Comparison of ENCODE assay signal across 8 mouse cellular contexts in the genomic region with DNA sequence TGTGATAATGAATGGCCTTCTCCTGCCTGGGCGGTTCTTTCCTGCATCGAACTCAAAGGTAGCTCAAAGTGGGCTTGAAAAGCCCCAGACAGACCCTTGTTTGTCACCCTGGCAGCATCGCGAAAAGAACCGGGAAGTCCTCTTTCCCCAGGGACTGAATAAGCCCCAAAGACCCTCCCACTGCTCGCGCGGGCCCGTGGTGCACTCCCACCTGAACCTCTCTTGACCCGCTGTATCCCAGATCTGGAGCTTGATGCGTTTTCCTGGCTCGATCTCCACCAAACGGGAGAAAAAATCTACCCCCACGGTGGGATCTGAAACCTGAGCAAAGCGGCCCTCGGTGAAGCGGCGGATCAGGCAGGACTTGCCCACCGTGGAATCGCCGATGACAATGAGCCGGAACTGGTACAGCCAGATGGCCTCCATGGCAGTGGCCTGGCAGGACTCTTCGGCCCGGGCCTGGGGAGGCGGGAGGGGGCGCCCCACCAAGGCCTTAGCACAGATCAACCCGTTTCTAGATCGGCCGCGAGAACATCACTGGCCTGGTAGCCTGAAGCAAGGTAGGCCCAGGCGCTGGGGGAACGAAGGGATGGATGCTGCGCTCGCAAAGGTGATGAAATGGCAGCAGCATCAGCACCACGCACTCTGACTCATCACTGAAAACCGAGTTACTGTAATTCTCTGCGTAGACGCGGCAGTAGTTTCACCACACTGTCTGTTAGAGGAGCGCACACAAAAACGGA. TPM values are rescaled to one million over a fixed set of nuclear protein-coding genes. Genes with fewer than 3 reads are reported as not detected.
DNase-seq lines count a peak whose midpoint lies in the region; ATAC-seq lines count a peak whose summit lies in the region.

A gene (minus strand): TSS at position 650 of the 743 bp plus-strand sequence.

- ATAC-seq in forebrain, embryonic 12.5 days (ENCODE audit: low FRiP score) = peak; percentile 96
- ATAC-seq in hindbrain, embryonic 15.5 days (ENCODE audit: low FRiP score, low read depth) = peak; percentile 98
- ATAC-seq in midbrain, embryonic 11.5 days (ENCODE audit: low FRiP score) = peak; percentile 96
- ATAC-seq in stomach, embryonic 15.5 days (ENCODE audit: insufficient read depth, low FRiP score, low read depth) = peak; percentile 66; the same call in 1 of the 2 replicates

- peak within 1 kb of the TSS; percentile 64 for H3K9ac ChIP-seq in forebrain, embryonic 12.5 days
- H3K9ac ChIP-seq in hindbrain, embryonic 15.5 days = peak within 1 kb of the TSS; percentile 72
- H3K9ac ChIP-seq in midbrain, embryonic 11.5 days (ENCODE audit: low read length) = peak within 1 kb of the TSS; percentile 73
- H3K9ac ChIP-seq in stomach, embryonic 15.5 days = no peak within 1 kb of the TSS

- no peak within 1 kb of the TSS for H3K27ac ChIP-seq in brown adipose tissue, adult 24 weeks (replicated peaks; ENCODE audit: low read depth, low read length)
- peak within 1 kb of the TSS; percentile 79 for H3K27ac ChIP-seq in forebrain, embryonic 12.5 days
- peak within 1 kb of the TSS; percentile 89 for H3K27ac ChIP-seq in hindbrain, embryonic 15.5 days (replicated peaks)
- peak within 1 kb of the TSS; percentile 57 for H3K27ac ChIP-seq in midbrain, embryonic 11.5 days (ENCODE audit: low read depth, low read length)
- H3K27ac ChIP-seq in stomach, embryonic 15.5 days = no peak within 1 kb of the TSS

- H3K36me3 ChIP-seq in forebrain, embryonic 12.5 days (replicated peaks) = peaks cover 2% of the 10 kb centered on the region; the same call in 1 of the 2 replicates
- no peaks in the 10 kb centered on the region; the same call in 1 of the 2 replicates for H3K36me3 ChIP-seq in hindbrain, embryonic 15.5 days
- H3K36me3 ChIP-seq in midbrain, embryonic 11.5 days (ENCODE audit: control insufficient read depth, insufficient read depth, low read length) = no peaks in the 10 kb centered on the region
- H3K36me3 ChIP-seq in stomach, embryonic 15.5 days = no peaks in the 10 kb centered on the region

- WGBS in forebrain, embryonic 12.5 days = 18% methylated on average over 41 of the region's 41 CpGs
- 15% methylated on average over 41 of the region's 41 CpGs for WGBS in hindbrain, embryonic 15.5 days
- 16% methylated on average over 41 of the region's 41 CpGs for WGBS in midbrain, embryonic 11.5 days
- WGBS in stomach, embryonic 15.5 days = 15% methylated on average over 41 of the region's 41 CpGs

- no peaks in the 10 kb centered on the region for H3K27me3 ChIP-seq in forebrain, embryonic 12.5 days
- no peaks in the 10 kb centered on the region for H3K27me3 ChIP-seq in hindbrain, embryonic 15.5 days
- H3K27me3 ChIP-seq in midbrain, embryonic 11.5 days (ENCODE audit: control insufficient read depth, insufficient read depth, low read length) = no peaks in the 10 kb centered on the region
- H3K27me3 ChIP-seq in stomach, embryonic 15.5 days (replicated peaks) = no peaks in the 10 kb centered on the region

- no peaks in the 10 kb centered on the region for H3K4me1 ChIP-seq in brown adipose tissue, adult 24 weeks (ENCODE audit: control insufficient read depth, insufficient read depth, insufficient read length, low read length)
- no peaks in the 10 kb centered on the region for H3K4me1 ChIP-seq in forebrain, embryonic 12.5 days
- H3K4me1 ChIP-seq in hindbrain, embryonic 15.5 days (replicated peaks) = no peaks in the 10 kb centered on the region
- H3K4me1 ChIP-seq in midbrain, embryonic 11.5 days (ENCODE audit: control insufficient read depth, insufficient read depth, low read length) = no peaks in the 10 kb centered on the region
- H3K4me1 ChIP-seq in stomach, embryonic 15.5 days = no peaks in the 10 kb centered on the region

- DNase-seq in kidney, adult 18-20 months = peak; percentile 7
- DNase-seq in kidney, adult 11 months = no peak
- DNase-seq in left cerebral cortex, adult 9 months (ENCODE audit: low spot score in 2 of 2) = peak; percentile 8 to 62
- peak; percentile 92 for DNase-seq in midbrain, embryonic 11.5 days (ENCODE audit: low spot score, missing footprints)

- H3K4me3 ChIP-seq in brown adipose tissue, adult 24 weeks (ENCODE audit: insufficient read depth, low read depth, low read length) = peak within 1 kb of the TSS; percentile 15; the same call in 1 of the 2 replicates
- peak within 1 kb of the TSS; percentile 56 for H3K4me3 ChIP-seq in forebrain, embryonic 12.5 days (replicated peaks)
- H3K4me3 ChIP-seq in hindbrain, embryonic 15.5 days = peak within 1 kb of the TSS; percentile 61
- H3K4me3 ChIP-seq in midbrain, embryonic 11.5 days (ENCODE audit: low read depth, low read length) = peak within 1 kb of the TSS; percentile 53
- H3K4me3 ChIP-seq in stomach, embryonic 15.5 days (replicated peaks) = peak within 1 kb of the TSS; percentile 46

- no peaks in the 10 kb centered on the region for H3K9me3 ChIP-seq in forebrain, embryonic 12.5 days
- H3K9me3 ChIP-seq in hindbrain, embryonic 15.5 days = no peaks in the 10 kb centered on the region
- H3K9me3 ChIP-seq in midbrain, embryonic 11.5 days (ENCODE audit: control insufficient read depth, low read length) = no peaks in the 10 kb centered on the region
- no peaks in the 10 kb centered on the region for H3K9me3 ChIP-seq in stomach, embryonic 15.5 days

- peak within 1 kb of the TSS; percentile 47 for H3K4me2 ChIP-seq in forebrain, embryonic 12.5 days
- H3K4me2 ChIP-seq in hindbrain, embryonic 15.5 days = peak within 1 kb of the TSS; percentile 52
- H3K4me2 ChIP-seq in midbrain, embryonic 11.5 days = peak within 1 kb of the TSS; percentile 43
- H3K4me2 ChIP-seq in stomach, embryonic 15.5 days = peak within 1 kb of the TSS; percentile 60

RNA-seq across cellular contexts. Expression of the gene that starts here (rescaled TPM):
- not detected in 2 replicates for polyA plus RNA-seq in brown adipose tissue, adult 24 weeks (2012; ENCODE audit: insufficient read depth, insufficient read length, missing spikeins)
- 21.1 and 21.2 TPM in 2 replicates for polyA plus RNA-seq in forebrain, embryonic 12.5 days (2016; fragmentation: Nextera tagmentation; extraction: Ambion mirVana)
- polyA plus RNA-seq in hindbrain, embryonic 15.5 days (2015; fragmentation: Nextera tagmentation; extraction: Ambion mirVana) = 24.8 and 24.9 TPM in 2 replicates
- polyA plus RNA-seq in midbrain, embryonic 11.5 days (2014; fragmentation: Nextera tagmentation; extraction: Ambion mirVana) = 17.0 and 17.4 TPM in 2 replicates
- polyA plus RNA-seq in stomach, embryonic 15.5 days (2015; fragmentation: Nextera tagmentation; extraction: Ambion mirVana) = 2.2 TPM in 2 replicates

Comparison
In these comparisons a context has a peak if more than half of its experiments do, and no peak if none do; other contexts are left out.
1. H3K27ac ChIP-seq: peak in forebrain, embryonic 12.5 days (single experiment), hindbrain, embryonic 15.5 days (single experiment) and midbrain, embryonic 11.5 days (single experiment); none in brown adipose tissue, adult 24 weeks (single experiment) and stomach, embryonic 15.5 days (single experiment).
2. Peak in every context shown above with its lines, with median percentiles within 50 percentile points of each other: H3K4me3 ChIP-seq, ATAC-seq and H3K4me2 ChIP-seq.